Mouse (Mus musculus): ENCODE results near the gene Cpt2. TPM values are rescaled to one million over a fixed set of nuclear protein-coding genes. Genes with fewer than 3 reads are reported as not detected.

Cpt2 gene
- total RNA-seq (2023): 9.8 and 11.1 TPM in 2 replicates

DNA sequence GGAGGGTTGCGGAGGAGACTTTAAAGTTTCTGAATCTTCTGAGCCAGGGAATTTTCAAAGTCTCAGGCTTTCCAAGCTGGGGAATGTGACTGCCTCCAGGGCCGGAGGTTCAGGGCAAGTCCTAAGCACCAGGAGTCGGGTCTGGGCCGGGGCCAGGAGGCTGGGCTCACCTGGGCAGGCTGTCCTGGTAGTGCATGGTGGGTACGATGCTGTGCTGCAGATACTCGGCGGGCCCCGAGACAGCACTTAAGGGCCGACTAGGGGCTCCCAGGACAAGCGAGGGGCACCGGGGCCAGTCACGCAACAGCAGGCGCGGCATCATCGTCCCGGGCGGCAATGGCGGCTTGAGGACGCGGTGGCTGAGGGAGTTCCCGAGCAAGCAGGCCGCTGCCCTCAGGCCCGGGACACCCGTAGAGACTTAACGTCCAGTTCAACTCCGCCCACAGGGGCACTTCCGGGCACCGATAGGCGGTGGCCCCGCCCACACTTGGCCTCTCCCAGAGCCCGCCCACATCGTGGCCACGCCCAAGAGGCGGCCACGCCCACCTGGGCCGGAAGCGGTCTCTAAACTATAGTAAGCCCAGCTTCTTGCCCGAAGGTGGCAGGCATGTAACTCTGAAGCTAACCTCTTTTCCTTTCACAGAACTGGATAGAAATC, at the start of gene Cpt2:
TSS of gene Cpt2 (minus strand) at position 466 of the 658 bp plus-strand sequence.

DNA sequence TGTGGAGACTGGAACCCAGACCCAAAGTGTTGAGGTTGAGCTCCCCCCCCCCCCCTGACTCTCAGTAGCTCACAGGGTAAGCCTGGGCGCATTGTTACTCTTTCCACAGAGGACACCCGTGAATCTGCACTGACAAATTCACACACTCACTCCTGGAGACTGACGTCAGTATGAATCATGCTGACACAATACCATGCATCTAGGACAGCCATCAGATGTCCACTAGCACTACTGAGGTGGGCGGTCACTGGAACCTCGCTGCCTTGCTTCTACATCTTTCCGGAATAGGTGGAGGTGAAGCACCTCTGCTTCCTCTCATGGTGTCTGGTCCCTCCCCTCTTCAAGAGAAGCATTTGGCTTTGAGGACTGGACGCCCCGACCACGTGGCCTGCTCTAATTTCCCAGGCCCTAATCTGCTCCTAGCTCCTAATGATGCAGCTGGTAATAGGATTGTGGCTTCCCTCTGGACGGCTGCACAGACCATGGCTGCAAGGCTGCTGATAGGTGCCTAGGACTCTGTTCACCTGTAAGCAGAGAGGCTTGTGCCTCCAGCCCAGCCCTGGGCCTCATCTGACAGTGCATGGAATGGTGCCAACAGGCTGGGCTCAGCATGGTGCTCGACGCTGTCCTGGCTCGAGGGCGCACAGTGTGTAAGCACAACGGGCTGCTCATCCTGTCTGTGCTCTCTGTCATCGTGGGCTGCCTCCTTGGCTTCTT, 44.7 kb upstream of the Cpt2 start, which contains the start of gene Slc1a7:
TSS of gene Slc1a7 (plus strand) at position 367 of the 717 bp plus-strand sequence.

DNA sequence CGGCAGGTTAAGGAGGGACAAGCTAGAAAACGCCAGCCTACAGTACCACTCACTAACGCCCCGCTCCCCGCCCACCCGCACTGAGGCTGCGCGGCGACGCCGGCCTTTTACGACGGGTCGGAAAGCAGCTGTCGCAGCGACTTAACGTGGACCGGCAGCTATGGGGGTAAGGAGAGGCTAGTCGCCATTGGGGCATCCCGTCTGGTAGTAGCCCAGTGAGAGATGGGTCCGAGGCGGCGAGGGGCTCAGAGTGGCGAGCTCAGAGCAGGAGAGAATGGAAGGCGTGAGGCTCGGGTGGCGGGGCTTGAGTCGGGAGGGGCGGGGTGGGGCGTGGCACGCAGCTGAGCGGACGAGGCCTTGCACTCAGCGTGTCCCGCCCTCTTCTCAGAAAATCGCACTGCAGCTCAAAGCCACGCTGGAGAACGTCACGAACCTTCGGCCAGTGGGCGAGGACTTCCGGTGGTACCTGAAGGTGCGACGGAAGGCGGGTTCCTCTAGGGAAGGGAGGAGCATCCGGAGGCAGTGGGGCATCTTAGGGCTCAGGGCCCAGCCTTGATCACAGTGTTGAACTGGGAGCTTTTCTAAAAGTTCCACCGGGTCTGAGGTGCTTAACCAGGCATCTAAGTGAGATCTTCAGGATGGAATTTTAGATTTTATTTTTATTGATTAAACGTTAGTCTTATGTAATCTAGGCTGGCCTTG, 33.5 kb downstream of the Cpt2 start, which contains the start of gene 0610037L13Rik:
TSS of gene 0610037L13Rik (plus strand) at position 83 of the 702 bp plus-strand sequence.

DNA sequence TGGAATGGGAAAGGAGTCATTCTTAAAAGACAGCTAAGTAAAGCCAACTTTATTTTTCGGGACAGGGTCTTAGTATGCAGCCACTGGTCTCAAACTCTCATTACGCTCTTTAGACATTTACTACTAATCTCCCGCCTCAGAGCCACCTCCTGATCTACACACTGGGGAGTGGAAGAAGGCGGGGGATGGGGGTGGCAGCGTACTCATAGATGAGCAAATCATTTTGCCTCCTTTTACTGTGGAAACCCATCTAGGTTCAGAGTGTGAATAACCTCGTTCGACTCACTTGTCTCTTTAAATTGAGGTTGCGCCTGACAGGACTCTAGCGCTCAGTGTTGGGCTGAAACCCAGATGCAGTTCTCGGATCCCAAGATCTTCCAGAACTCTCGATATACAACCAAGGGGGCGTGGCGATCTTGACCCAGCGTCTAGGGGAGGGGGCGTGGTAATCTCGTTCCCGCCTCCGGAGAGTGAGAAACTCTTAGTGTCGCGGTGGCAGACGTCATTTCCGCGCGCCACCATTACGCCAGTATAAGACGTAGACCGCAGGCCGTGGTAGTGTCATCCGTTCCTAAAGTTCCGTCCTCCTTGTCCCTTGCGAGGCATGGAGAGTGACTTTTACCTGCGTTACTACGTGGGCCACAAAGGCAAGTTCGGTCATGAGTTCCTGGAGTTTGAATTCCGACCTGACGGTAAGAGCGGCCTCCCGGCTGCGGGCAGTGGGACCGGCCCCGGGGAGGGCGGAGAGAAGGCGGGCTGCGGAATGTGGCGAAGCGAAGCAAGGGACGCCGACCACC, 44.0 kb downstream of the Cpt2 start, which contains the start of gene Magoh:
TSS of gene Magoh (plus strand) at position 502 of the 797 bp plus-strand sequence.

Other genes with a start within 250 kb of the Cpt2 start
- gene Dmrtb1, start 239.4 kb downstream of the Cpt2 start, total RNA-seq (2023): not detected in 2 replicates
- gene Lrp8, start 121.3 kb downstream of the Cpt2 start, total RNA-seq (2023): 21.3 and 40.4 TPM in 2 replicates
- 78.7 and 84.4 TPM in 2 replicates for gene Magoh, start 43.9 kb downstream of the Cpt2 start, total RNA-seq (2023)
- gene 0610037L13Rik, start 33.8 kb downstream of the Cpt2 start, total RNA-seq (2023): 18.6 and 25.5 TPM in 2 replicates
- not detected in 2 replicates for gene Slc1a7, start 44.7 kb upstream of the Cpt2 start, total RNA-seq (2023)
- 0.70 TPM in 1 of 2 replicates, not detected in the other for gene Podn, start 172.8 kb upstream of the Cpt2 start, total RNA-seq (2023)
- gene Scp2, start 221.4 kb upstream of the Cpt2 start, total RNA-seq (2023): 158 and 189 TPM in 2 replicates
- not detected in 2 replicates for gene Echdc2, start 241.8 kb upstream of the Cpt2 start, total RNA-seq (2023)

All from neutrophil, adult 65 days (primary cell).